Mouse (Mus musculus) ES-E14 (cell line): ENCODE results near the gene Rad51b. TPM values are rescaled to one million over a fixed set of nuclear protein-coding genes. Genes with fewer than 3 reads are reported as not detected.

Source experiments
- DNase-seq: peaks from one replicate; pipeline ENCODE4 v3.0.0-alpha.2; 2013; ENCODE audit warnings: low read depth, low spot score
- H3K27ac ChIP-seq: 2 replicates; pipeline ENCODE4 v1.5.1; 2012; ENCODE audit warnings: low read depth, mild to moderate bottlenecking, low read length, moderate library complexity, mixed read lengths; ENCODE audit not compliant: poor library complexity, insufficient read depth, severe bottlenecking
- H3K36me3 ChIP-seq: 2 replicates; pipeline ENCODE4 v1.6.1; 2012; ENCODE audit warnings: mild to moderate bottlenecking, low read length, moderate library complexity, mixed read lengths; ENCODE audit not compliant: control insufficient read depth, poor library complexity, insufficient read depth, severe bottlenecking
- H3K4me1 ChIP-seq, 2 experiments: fragments of 150-350 bp in 1 of 2; sonication (generic) in 1 of 2; 2 replicates each; pipeline ENCODE4 v1.6.1; 2012; ENCODE audit warnings: low read length in 2 of 2, mild to moderate bottlenecking in 1 of 2, mixed read lengths in 1 of 2; ENCODE audit not compliant: control insufficient read depth in 2 of 2, insufficient read depth in 2 of 2, poor library complexity in 1 of 2
- H3K4me3 ChIP-seq, 2 experiments: fragments of 150-350 bp in 1 of 2; sonication (generic) in 1 of 2; 2 replicates each; pipeline ENCODE4 v1.5.1; 2012; ENCODE audit warnings: low read length in 2 of 2, low read depth in 1 of 2, mild to moderate bottlenecking in 1 of 2, mixed read lengths in 1 of 2; ENCODE audit not compliant: insufficient read depth in 1 of 2, poor library complexity in 1 of 2, severe bottlenecking in 1 of 2
- H3K9ac ChIP-seq: 2 replicates; pipeline ENCODE4 v1.6.1; 2012; ENCODE audit warnings: low read depth, mild to moderate bottlenecking, low read length, mixed read lengths; ENCODE audit not compliant: poor library complexity, insufficient read depth, severe bottlenecking
- H3K9me3 ChIP-seq: fragments of 150-350 bp; sonication (generic); 2 replicates; pipeline ENCODE4 v1.6.1; 2012; ENCODE audit warnings: low read depth, mild to moderate bottlenecking, low read length; ENCODE audit not compliant: control insufficient read depth, insufficient read depth
- CHD2 ChIP-seq: IDR thresholded peaks from 2 replicates; pipeline ENCODE4 v1.6.1; 2014; ENCODE audit warnings: mild to moderate bottlenecking, low read depth, low read length, inconsistent platforms
- HCFC1 ChIP-seq: IDR thresholded peaks from 2 replicates; pipeline ENCODE4 v1.6.1; 2012; ENCODE audit warnings: low read length, inconsistent platforms, borderline replicate concordance; ENCODE audit not compliant: insufficient read depth
- MAFK ChIP-seq: IDR thresholded peaks from 2 replicates; pipeline ENCODE4 v1.6.1; 2014; ENCODE audit warnings: mild to moderate bottlenecking, low read depth, low read length, inconsistent platforms; ENCODE audit not compliant: insufficient read depth
- ZC3H11A ChIP-seq: IDR thresholded peaks from 2 replicates; pipeline ENCODE4 v1.6.1; 2012; ENCODE audit warnings: low read depth, mild to moderate bottlenecking, inconsistent platforms, low read length, borderline replicate concordance
- ZNF384 ChIP-seq: IDR thresholded peaks from 2 replicates; pipeline ENCODE4 v1.6.1; 2012; ENCODE audit warnings: low read depth, low read length, inconsistent platforms
- in situ Hi-C, 2 experiments: fragments of 600-800 bp; cut with MboI; formaldehyde crosslinking; loops; one replicate each; pipeline ENCODE4 v1.15.1; 2025; ENCODE audit warnings: low sequenced_read_pairs in 2 of 2, inconsistent platforms in 1 of 2; ENCODE audit not compliant: unreplicated experiment in 2 of 2
- total RNA-seq: library from RNA; depleted of rRNA; stranded (reverse); fragments of 300-350 nt; gene quantifications from 2 replicates; pipeline ENCODE4 v1.2.3, GENCODE M21; 2012

Rad51b gene
- total RNA-seq, 1 experiment, result 6.7 TPM

GRCm38 (mm10) chr12:79762570-79763275 lies 465.6 kb downstream of the Rad51b start:
- no peak overlapping the region for H3K27ac ChIP-seq
- no peak for TF ChIP-seq CHD2
- TF ChIP-seq MAFK, result no peak
- TF ChIP-seq ZC3H11A, result no peak
- TF ChIP-seq HCFC1, result no peak
- TF ChIP-seq ZNF384, result no peak

GRCm38 (mm10) chr12:79766116-79766515 lies 469.0 kb downstream of the Rad51b start:
- Histone ChIP-seq H3K36me3 (no peaks in the 10 kb centered on the region), H3K9me3 (no peaks in the 10 kb centered on the region), H3K4me1 (no peaks in the 10 kb centered on the region), H3K9ac (no peak overlapping the region), H3K27ac (no peak overlapping the region), H3K4me3 (no peak overlapping the region)
- no peak for DNase-seq
- in situ Hi-C loops, result no loop called here
- TF ChIP-seq ZC3H11A (no peak), ZNF384 (no peak), HCFC1 (no peak), CHD2 (no peak), MAFK (no peak)

More at GRCm38 (mm10) chr12:79762570-79763275, 465.6 kb downstream of the Rad51b start:
- in situ Hi-C loops, result no loop called here
- Histone ChIP-seq H3K4me3 (no peak overlapping the region), H3K4me1 (peaks cover 0 to 2% of the 10 kb centered on the region in 2 experiments; a peak in 1 of 4 replicates), H3K36me3 (no peaks in the 10 kb centered on the region), H3K9me3 (no peaks in the 10 kb centered on the region), H3K9ac (no peak overlapping the region)
- no peak for DNase-seq

- no peak for TF ChIP-seq ZNF384
- no peak for TF ChIP-seq ZC3H11A
- TF ChIP-seq MAFK, result no peak
- TF ChIP-seq CHD2, result no peak
- no peak for TF ChIP-seq HCFC1
Measured at GRCm38 (mm10) chr12:79768741-79769322, 471.8 kb downstream of the Rad51b start.

GRCm38 (mm10) chr12:79769763-79770162 lies 472.7 kb downstream of the Rad51b start:
- H3K4me1 ChIP-seq, result no peaks in the 10 kb centered on the region
- H3K36me3 ChIP-seq, result no peaks in the 10 kb centered on the region
- no peaks in the 10 kb centered on the region for H3K9me3 ChIP-seq
- TF ChIP-seq HCFC1 (no peak), ZNF384 (no peak), CHD2 (no peak), MAFK (no peak), ZC3H11A (no peak)
- H3K9ac ChIP-seq, result no peak overlapping the region
- no peak overlapping the region for H3K4me3 ChIP-seq
- DNase-seq, result no peak
- in situ Hi-C loops, result no loop called here
- H3K27ac ChIP-seq, result no peak overlapping the region

More at GRCm38 (mm10) chr12:79768741-79769322, 471.8 kb downstream of the Rad51b start:
- in situ Hi-C loops, result no loop called here
- H3K36me3 ChIP-seq, result no peaks in the 10 kb centered on the region
- H3K9me3 ChIP-seq, result no peaks in the 10 kb centered on the region
- DNase-seq, result no peak
- no peak overlapping the region for H3K9ac ChIP-seq
- no peak overlapping the region for H3K27ac ChIP-seq
- no peak overlapping the region for H3K4me3 ChIP-seq
- no peaks in the 10 kb centered on the region for H3K4me1 ChIP-seq
